Mouse (Mus musculus): ENCODE results near the gene Ski.

GRCm38 (mm10) chr4:155209494-155209893 is 12.9 kb downstream of the Ski start:
- TF ChIP-seq CTCF (IDR thresholded peaks at IDR 0.05; ENCODE audit: low read depth) (no peak), EP300 (IDR thresholded peaks at IDR 0.05; ENCODE audit: low read depth) (no peak)

All from liver, embryonic 14.5 days (tissue).